Mouse (Mus musculus): ENCODE measurements around the gene Atp2c1. TPM values are rescaled to one million over a fixed set of nuclear protein-coding genes. Genes with fewer than 3 reads are reported as not detected.

The Atp2c1 gene
- total and polyA plus RNA-seq, 3 experiments, result 45.8 to 60.7 (median 51.7) TPM

DNA sequence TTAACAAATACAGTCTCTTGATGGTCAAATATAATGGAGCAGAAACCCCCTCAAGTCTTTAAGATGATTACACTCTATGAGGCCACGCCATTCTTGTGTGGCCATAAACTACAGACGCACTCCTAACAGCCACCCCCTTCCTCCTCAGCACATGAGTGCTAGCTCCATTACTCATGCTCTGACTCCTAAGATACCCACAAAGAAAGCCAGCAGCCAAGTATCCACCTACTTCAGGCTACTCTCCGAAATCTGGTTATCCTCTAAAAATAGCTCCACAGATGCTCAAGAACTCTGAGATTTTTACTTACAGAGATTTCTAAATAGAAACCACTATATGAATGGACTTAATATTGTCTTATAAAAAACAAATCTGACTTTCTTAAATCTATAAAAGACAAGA is 34.4 kb downstream of the Atp2c1 start:
- H3K27ac ChIP-seq (ENCODE audit: insufficient read depth, low read depth), result no peak overlapping the region
- in situ Hi-C loops (cut with MboI; ENCODE audit: low pct_ligation_motif_present, low pct_unique_long_range_greater_than_20kb, low sequenced_read_pairs), result no loop called here
- H3K4me3 ChIP-seq (replicated peaks in 1 of 3; ENCODE audit: low read depth in 2 of 3, low read length in 2 of 3, poor library complexity in 1 of 3), result no peak overlapping the region
- no peak overlapping the region for H3K9ac ChIP-seq (ENCODE audit: insufficient read depth, low read depth)
- no peaks in the 10 kb centered on the region for H3K27me3 ChIP-seq (replicated peaks)
- TF ChIP-seq TCF12 (IDR thresholded peaks at IDR 0.05; ENCODE audit: low read depth, low read length), result no peak
- TF ChIP-seq ZKSCAN1 (IDR thresholded peaks at IDR 0.05; ENCODE audit: borderline replicate concordance, low read depth, low read length), result no peak
- no peak for TF ChIP-seq MAFK (IDR thresholded peaks at IDR 0.05; ENCODE audit: insufficient replicate concordance, low read length)
- TF ChIP-seq POLR2AphosphoS2 (IDR thresholded peaks at IDR 0.05; ENCODE audit: low read depth, low read length), result no peak
- TF ChIP-seq HCFC1 (IDR thresholded peaks at IDR 0.05; ENCODE audit: low read depth, low read length), result no peak
- TF ChIP-seq JUN (IDR thresholded peaks at IDR 0.05; ENCODE audit: insufficient read depth, low read depth, low read length), result no peak
- TF ChIP-seq E2F4 (IDR thresholded peaks at IDR 0.05; ENCODE audit: insufficient replicate concordance, low read depth, low read length), result no peak
- no peak for TF ChIP-seq USF1 (IDR thresholded peaks at IDR 0.05; ENCODE audit: low read depth, low read length)
- TF ChIP-seq ELF1 (IDR thresholded peaks at IDR 0.05; ENCODE audit: low read depth, low read length), result no peak
- TF ChIP-seq CTCF (conservative IDR thresholded peaks at IDR 0.05 in 1 of 2, IDR thresholded peaks at IDR 0.05 in 1 of 2; ENCODE audit: low read depth in 2 of 2, low read length in 2 of 2), result no peak
- TF ChIP-seq ZC3H11A (IDR thresholded peaks at IDR 0.05; ENCODE audit: low read depth, low read length), result no peak
- TF ChIP-seq PAX5 (IDR thresholded peaks at IDR 0.05; ENCODE audit: low read length), result no peak
- no peak for TF ChIP-seq KAT2A (IDR thresholded peaks at IDR 0.05; ENCODE audit: insufficient replicate concordance, low read length)
- TF ChIP-seq MXI1 (IDR thresholded peaks at IDR 0.05; ENCODE audit: low read depth, low read length), result no peak
- TF ChIP-seq SIN3A (IDR thresholded peaks at IDR 0.05; ENCODE audit: low read length), result no peak
- TF ChIP-seq MAZ (IDR thresholded peaks at IDR 0.05; ENCODE audit: low read depth, low read length), result no peak
- TF ChIP-seq CHD2 (IDR thresholded peaks at IDR 0.05; ENCODE audit: low read length), result no peak
- peaks cover 8% of the 10 kb centered on the region for H3K79me2 ChIP-seq (replicated peaks; ENCODE audit: control insufficient read depth, extremely low read depth, insufficient read depth, poor library complexity, severe bottlenecking)
- DNase-seq (ENCODE audit: extremely low read depth), result no peak
- dilution Hi-C loops (cut with MboI; ENCODE audit: extremely low pct_ligation_motif_present, extremely low pct_unique_long_range_greater_than_20kb, low sequenced_read_pairs), result no loop called here
- H3K4me1 ChIP-seq (ENCODE audit: control insufficient read depth in 1 of 2, insufficient read depth in 2 of 2), result peaks cover 0 to 26% of the 10 kb centered on the region in 2 experiments; a peak in 2 of 4 replicates
- peaks cover 0 to 21% of the 10 kb centered on the region in 2 experiments for H3K36me3 ChIP-seq (replicated peaks in 1 of 2; ENCODE audit: control insufficient read depth in 1 of 2, insufficient read depth in 1 of 2, low read length in 1 of 2)
- no peak overlapping the region for H3K4me2 ChIP-seq (ENCODE audit: insufficient read depth, low read depth, poor library complexity, severe bottlenecking)
- H3K9me3 ChIP-seq (replicated peaks; ENCODE audit: low read length), result no peaks in the 10 kb centered on the region

- Histone ChIP-seq H3K4me2 (ENCODE audit: insufficient read depth, low read depth, poor library complexity, severe bottlenecking) (no peak overlapping the region), H3K36me3 (replicated peaks in 1 of 2; ENCODE audit: control insufficient read depth in 1 of 2, insufficient read depth in 1 of 2, low read length in 1 of 2) (peaks cover 0 to 27% of the 10 kb centered on the region in 2 experiments), H3K4me3 (replicated peaks in 1 of 3; ENCODE audit: low read depth in 2 of 3, low read length in 2 of 3, poor library complexity in 1 of 3) (no peak overlapping the region), H3K4me1 (ENCODE audit: control insufficient read depth in 1 of 2, insufficient read depth in 2 of 2) (peaks cover 6 to 51% of the 10 kb centered on the region in 2 experiments), H3K27me3 (replicated peaks) (no peaks in the 10 kb centered on the region), H3K79me2 (replicated peaks; ENCODE audit: control insufficient read depth, extremely low read depth, insufficient read depth, poor library complexity, severe bottlenecking) (peaks cover 9% of the 10 kb centered on the region), H3K27ac (ENCODE audit: insufficient read depth, low read depth) (no peak overlapping the region), H3K9me3 (replicated peaks; ENCODE audit: low read length) (no peaks in the 10 kb centered on the region), H3K9ac (ENCODE audit: insufficient read depth, low read depth) (no peak overlapping the region)
- in situ Hi-C loops (cut with MboI; ENCODE audit: low pct_ligation_motif_present, low pct_unique_long_range_greater_than_20kb, low sequenced_read_pairs), result no loop called here
- DNase-seq (ENCODE audit: extremely low read depth), result no peak
- dilution Hi-C loops (cut with MboI; ENCODE audit: extremely low pct_ligation_motif_present, extremely low pct_unique_long_range_greater_than_20kb, low sequenced_read_pairs), result no loop called here
- no peak for TF ChIP-seq HCFC1 (IDR thresholded peaks at IDR 0.05; ENCODE audit: low read depth, low read length)
- TF ChIP-seq RCOR1 (conservative IDR thresholded peaks at IDR 0.05; ENCODE audit: low read depth, low read length), result no peak
- TF ChIP-seq JUND (conservative IDR thresholded peaks at IDR 0.05; ENCODE audit: low read depth, low read length), result no peak
- TF ChIP-seq POLR2AphosphoS2 (IDR thresholded peaks at IDR 0.05; ENCODE audit: low read depth, low read length), result no peak
- TF ChIP-seq CHD2 (IDR thresholded peaks at IDR 0.05; ENCODE audit: low read length), result no peak
- TF ChIP-seq NRF1 (IDR thresholded peaks at IDR 0.05; ENCODE audit: low read depth, low read length), result no peak
- TF ChIP-seq MEF2A (IDR thresholded peaks at IDR 0.05; ENCODE audit: borderline replicate concordance, low read depth, low read length), result no peak
- TF ChIP-seq PAX5 (IDR thresholded peaks at IDR 0.05; ENCODE audit: low read length), result no peak
- no peak for TF ChIP-seq EP300 (IDR thresholded peaks at IDR 0.05; ENCODE audit: low read length)
- TF ChIP-seq MAX (IDR thresholded peaks at IDR 0.05; ENCODE audit: low read length), result no peak
- TF ChIP-seq MYC (IDR thresholded peaks at IDR 0.05; ENCODE audit: low read depth, low read length), result no peak
- no peak for TF ChIP-seq CHD1 (IDR thresholded peaks at IDR 0.05; ENCODE audit: low read depth, low read length)
- no peak for TF ChIP-seq GABPA (IDR thresholded peaks at IDR 0.05; ENCODE audit: insufficient replicate concordance, low read depth, low read length)
- TF ChIP-seq E2F4 (IDR thresholded peaks at IDR 0.05; ENCODE audit: insufficient replicate concordance, low read depth, low read length), result no peak
- no peak for TF ChIP-seq TCF12 (IDR thresholded peaks at IDR 0.05; ENCODE audit: low read depth, low read length)
- no peak for TF ChIP-seq KAT2A (IDR thresholded peaks at IDR 0.05; ENCODE audit: insufficient replicate concordance, low read length)
- TF ChIP-seq SMC3 (IDR thresholded peaks at IDR 0.05; ENCODE audit: low read depth, low read length), result no peak
- TF ChIP-seq SIN3A (IDR thresholded peaks at IDR 0.05; ENCODE audit: low read length), result no peak
Observed at GRCm38 (mm10) chr9:105488363-105488762, 38.8 kb downstream of the Atp2c1 start.
